31 mouse cellular contexts compared by ENCODE assay signal in genomic region chr3:26924212-26924611, GRCm38 (mm10).
DNase-seq lines count a peak whose midpoint lies in the region; ATAC-seq and TF ChIP-seq lines count a peak whose summit lies in the region.
"Had no signal": no experiment of that assay in that cellular context is flagged by ENCODE, and none has a peak within 500 bp of the region (broad histone marks: within the 10 kb centered on the region; RNA-seq: fewer than 3 reads in every experiment).

No protein-coding gene starts in this region.

- no peak overlapping the region for H3K4me2 ChIP-seq in forebrain, embryonic 13.5 days
- H3K4me2 ChIP-seq in midbrain, embryonic 14.5 days (ENCODE audit: low read length): no peak overlapping the region
- no peak overlapping the region for H3K4me2 ChIP-seq in midbrain, embryonic 13.5 days (replicated peaks)
- H3K4me2 ChIP-seq in hindbrain, postnatal 0 days (ENCODE audit: low read depth, low read length): no peak overlapping the region
- H3K4me2 ChIP-seq: embryonic facial prominence, embryonic 13.5 days; heart, embryonic 11.5 days; kidney, embryonic 15.5 days; limb, embryonic 12.5 days; liver, embryonic 11.5 days; midbrain, embryonic 12.5 days had no signal

- no peaks in the 10 kb centered on the region for H3K36me3 ChIP-seq in forebrain, embryonic 13.5 days (ENCODE audit: poor library complexity, severe bottlenecking)
- no peaks in the 10 kb centered on the region for H3K36me3 ChIP-seq in forebrain, embryonic 10.5 days (replicated peaks)
- no peaks in the 10 kb centered on the region for H3K36me3 ChIP-seq in midbrain, embryonic 14.5 days (ENCODE audit: control insufficient read depth, insufficient read depth, low read length)
- H3K36me3 ChIP-seq in midbrain, embryonic 13.5 days: no peaks in the 10 kb centered on the region
- H3K36me3 ChIP-seq in hindbrain, postnatal 0 days (ENCODE audit: insufficient read depth, low read length): no peaks in the 10 kb centered on the region
- H3K36me3 ChIP-seq: embryonic facial prominence, embryonic 13.5 days; G1E; kidney, embryonic 15.5 days; limb, embryonic 12.5 days; midbrain, embryonic 12.5 days had no signal

- no peak for DNase-seq in forebrain, embryonic 10.5 days (ENCODE audit: extremely low spot score, low spot score)
- peak; percentile 18 for DNase-seq in midbrain, embryonic 14.5 days
- peak; percentile 50 for DNase-seq in brain, embryonic 14.5 days (ENCODE audit: low read depth)
- DNase-seq in hindbrain, postnatal 0 days (ENCODE audit: low spot score): peak; percentile 21
- no peak for DNase-seq in Muller cell, postnatal 12 days (ENCODE audit: inconsistent ontology term)
- DNase-seq: adrenal gland, postnatal 10 days; cerebellum, adult 11-12 months; cerebellum, adult 9-11 months; gastrocnemius, postnatal 25 days; heart, adult 18-20 months; heart, postnatal 4 days; kidney, adult 18-20 months; kidney, postnatal 25 days; lung, postnatal 36 days; right cerebral cortex, adult 18-20 months; thymus, adult 18-20 months; thymus, postnatal 25 days had no signal

- no peak overlapping the region for H3K9ac ChIP-seq in forebrain, embryonic 13.5 days
- H3K9ac ChIP-seq in midbrain, embryonic 14.5 days (replicated peaks; ENCODE audit: low read length): no peak overlapping the region
- no peak overlapping the region for H3K9ac ChIP-seq in midbrain, embryonic 13.5 days (replicated peaks)
- H3K9ac ChIP-seq in hindbrain, postnatal 0 days (replicated peaks; ENCODE audit: low read length): no peak overlapping the region
- H3K9ac ChIP-seq: embryonic facial prominence, embryonic 13.5 days; kidney, embryonic 15.5 days; limb, embryonic 12.5 days; midbrain, embryonic 12.5 days had no signal

- WGBS in forebrain, embryonic 13.5 days: 71% methylated on average over 3 of the region's 3 CpGs
- 89% methylated on average over 3 of the region's 3 CpGs for WGBS in forebrain, embryonic 10.5 days
- 71% methylated on average over 3 of the region's 3 CpGs for WGBS in midbrain, embryonic 14.5 days
- 72% methylated on average over 3 of the region's 3 CpGs for WGBS in midbrain, embryonic 13.5 days
- WGBS in hindbrain, postnatal 0 days: 18% methylated on average over 3 of the region's 3 CpGs

- 0 out of 2 replicates have a peak, but pooled peaks have one; percentile 24 for ATAC-seq in forebrain, embryonic 13.5 days
- ATAC-seq in midbrain, embryonic 14.5 days (ENCODE audit: low FRiP score, low TSS enrichment): no peak
- ATAC-seq in midbrain, embryonic 13.5 days: no peak
- no peak for ATAC-seq in hindbrain, postnatal 0 days
- ATAC-seq: Patski had no signal

- H3K27me3 ChIP-seq in forebrain, embryonic 13.5 days: no peaks in the 10 kb centered on the region
- H3K27me3 ChIP-seq in forebrain, embryonic 10.5 days (ENCODE audit: poor library complexity, severe bottlenecking): no peaks in the 10 kb centered on the region
- H3K27me3 ChIP-seq in midbrain, embryonic 14.5 days (ENCODE audit: control insufficient read depth, insufficient read depth, low read length): no peaks in the 10 kb centered on the region
- no peaks in the 10 kb centered on the region for H3K27me3 ChIP-seq in midbrain, embryonic 13.5 days
- H3K27me3 ChIP-seq in hindbrain, postnatal 0 days (ENCODE audit: insufficient read depth, low read length): no peaks in the 10 kb centered on the region
- H3K27me3 ChIP-seq: embryonic facial prominence, embryonic 13.5 days; kidney, embryonic 15.5 days; limb, embryonic 12.5 days; midbrain, embryonic 12.5 days had no signal

- no peak overlapping the region for H3K4me3 ChIP-seq in forebrain, embryonic 13.5 days
- H3K4me3 ChIP-seq in forebrain, embryonic 10.5 days: no peak overlapping the region
- H3K4me3 ChIP-seq in midbrain, embryonic 14.5 days (replicated peaks; ENCODE audit: low read depth, low read length): no peak overlapping the region
- H3K4me3 ChIP-seq in midbrain, embryonic 13.5 days (replicated peaks): no peak overlapping the region
- H3K4me3 ChIP-seq in hindbrain, postnatal 0 days (ENCODE audit: low read length): no peak overlapping the region
- H3K4me3 ChIP-seq: embryonic facial prominence, embryonic 13.5 days; kidney, embryonic 15.5 days; layer of hippocampus, adult 2 months; left cerebral cortex, adult 2 months; limb, embryonic 12.5 days; midbrain, embryonic 12.5 days; myocyte had no signal

- peaks cover 8% of the 10 kb centered on the region; the same call in 1 of the 2 replicates for H3K9me3 ChIP-seq in forebrain, embryonic 13.5 days (replicated peaks)
- peaks cover 7% of the 10 kb centered on the region; the same call in 1 of the 2 replicates for H3K9me3 ChIP-seq in forebrain, embryonic 10.5 days
- no peaks in the 10 kb centered on the region for H3K9me3 ChIP-seq in midbrain, embryonic 14.5 days (ENCODE audit: control insufficient read depth, low read length)
- no peaks in the 10 kb centered on the region for H3K9me3 ChIP-seq in midbrain, embryonic 13.5 days
- H3K9me3 ChIP-seq in hindbrain, postnatal 0 days (ENCODE audit: low read length): no peaks in the 10 kb centered on the region
- H3K9me3 ChIP-seq: embryonic facial prominence, embryonic 13.5 days; limb, embryonic 12.5 days; midbrain, embryonic 12.5 days had no signal

- TF ChIP-seq CTCF in brain, embryonic 14.5 days (IDR thresholded peaks at IDR 0.05; ENCODE audit: borderline replicate concordance, extremely low read depth, insufficient read depth, insufficient read length): no peak
- no peak for TF ChIP-seq CTCF in hindbrain, postnatal 0 days (IDR thresholded peaks at IDR 0.05; ENCODE audit: low read depth)

- no peak overlapping the region for H3K27ac ChIP-seq in forebrain, embryonic 13.5 days
- no peak overlapping the region for H3K27ac ChIP-seq in forebrain, embryonic 10.5 days
- no peak overlapping the region for H3K27ac ChIP-seq in midbrain, embryonic 14.5 days (replicated peaks; ENCODE audit: low read depth, low read length)
- H3K27ac ChIP-seq in midbrain, embryonic 13.5 days: no peak overlapping the region
- H3K27ac ChIP-seq in hindbrain, postnatal 0 days: no peak overlapping the region
- H3K27ac ChIP-seq: embryonic facial prominence, embryonic 13.5 days; kidney, embryonic 15.5 days; layer of hippocampus, adult 2 months; left cerebral cortex, adult 2 months; limb, embryonic 12.5 days; midbrain, embryonic 12.5 days; stomach, postnatal 0 days had no signal

- peaks cover 6% of the 10 kb centered on the region for H3K4me1 ChIP-seq in forebrain, embryonic 13.5 days
- no peaks in the 10 kb centered on the region for H3K4me1 ChIP-seq in forebrain, embryonic 10.5 days
- H3K4me1 ChIP-seq in midbrain, embryonic 14.5 days (ENCODE audit: control insufficient read depth, insufficient read depth, low read length): no peaks in the 10 kb centered on the region
- no peaks in the 10 kb centered on the region for H3K4me1 ChIP-seq in midbrain, embryonic 13.5 days (replicated peaks)
- H3K4me1 ChIP-seq in hindbrain, postnatal 0 days (ENCODE audit: insufficient read depth, low read length): no peaks in the 10 kb centered on the region
- H3K4me1 ChIP-seq: embryonic facial prominence, embryonic 13.5 days; kidney, embryonic 15.5 days; limb, embryonic 12.5 days; midbrain, embryonic 12.5 days had no signal

- TF ChIP-seq POLR2A in brain, embryonic 14.5 days (IDR thresholded peaks at IDR 0.05; ENCODE audit: borderline replicate concordance, extremely low read depth, insufficient read depth, insufficient read length, poor library complexity, severe bottlenecking): no peak

Comparison
In these comparisons a context has a peak if more than half of its experiments do, and no peak if none do; other contexts are left out.
1. DNase-seq: peak in midbrain, embryonic 14.5 days (single experiment), brain, embryonic 14.5 days (single experiment) and hindbrain, postnatal 0 days (single experiment); none in forebrain, embryonic 10.5 days (single experiment) and Muller cell, postnatal 12 days (single experiment).